ENCODE assay signal across 19 mouse cellular contexts in genomic region chr5:33045316-33045705, GRCm38 (mm10). TPM values are rescaled to one million over a fixed set of nuclear protein-coding genes. Genes with fewer than 3 reads are reported as not detected.
"Had no signal": no experiment of that assay in that cellular context is flagged by ENCODE, and none has a peak within 500 bp of the region (broad histone marks: within the 10 kb centered on the region; RNA-seq: fewer than 3 reads in every experiment).

No protein-coding gene starts in this region.

- H3K27me3 ChIP-seq: lung, embryonic 15.5 days; midbrain, embryonic 12.5 days; neural tube, embryonic 13.5 days; stomach, embryonic 15.5 days had no signal

- H3K4me3 ChIP-seq: layer of hippocampus, adult 2 months; left cerebral cortex, adult 2 months; limb, embryonic 10.5 days; liver, embryonic 12.5 days; lung, embryonic 15.5 days; midbrain, embryonic 12.5 days; neural tube, embryonic 13.5 days; stomach, embryonic 15.5 days had no signal

- H3K4me2 ChIP-seq: liver, embryonic 12.5 days; lung, embryonic 15.5 days; midbrain, embryonic 12.5 days; neural tube, embryonic 13.5 days; stomach, embryonic 15.5 days had no signal

- H3K4me1 ChIP-seq: limb, embryonic 10.5 days; liver, embryonic 12.5 days; lung, embryonic 15.5 days; midbrain, embryonic 12.5 days; neural tube, embryonic 13.5 days; stomach, embryonic 15.5 days had no signal

- ATAC-seq: inflammation-experienced regulatory T-cells, adult 6 months; intestine, postnatal 0 days; liver, embryonic 12.5 days; midbrain, embryonic 16.5 days had no signal

- DNase-seq: lung, postnatal 14 days; retina, postnatal 1 day; right cerebral cortex, postnatal 4 days; spleen, adult 18-20 months; thymus, adult 2 months; thymus, postnatal 25 days had no signal

- H3K27ac ChIP-seq: layer of hippocampus, adult 2 months; left cerebral cortex, adult 2 months; limb, embryonic 10.5 days; liver, embryonic 12.5 days; lung, embryonic 15.5 days; macrophage; midbrain, embryonic 12.5 days; neural tube, embryonic 13.5 days; stomach, embryonic 15.5 days had no signal

- H3K9me3 ChIP-seq: limb, embryonic 10.5 days; liver, embryonic 12.5 days; lung, embryonic 15.5 days; midbrain, embryonic 12.5 days; neural tube, embryonic 13.5 days; stomach, embryonic 15.5 days had no signal

- H3K36me3 ChIP-seq: limb, embryonic 10.5 days; liver, embryonic 12.5 days; lung, embryonic 15.5 days; midbrain, embryonic 12.5 days; neural tube, embryonic 13.5 days; stomach, embryonic 15.5 days had no signal

- H3K9ac ChIP-seq: liver, embryonic 12.5 days; lung, embryonic 15.5 days; midbrain, embryonic 12.5 days; neural tube, embryonic 13.5 days; stomach, embryonic 15.5 days had no signal

RNA-seq across cellular contexts. Expression of gene Slc5a1, which starts 58.7 kb away (rescaled TPM):
- total RNA-seq: left cerebral cortex, adult 2 months; megakaryocyte-erythroid progenitor cell, adult 5-6 weeks had no signal
- polyA plus RNA-seq: inflammation-experienced regulatory T-cells, adult 6 months; limb, embryonic 10.5 days; liver, embryonic 12.5 days; macrophage; midbrain, embryonic 12.5 days; neural tube, embryonic 13.5 days had no signal
